Mouse (Mus musculus) left cerebral cortex, postnatal 14 days (tissue): ENCODE results near the gene Morf4l1. TPM values are rescaled to one million over a fixed set of nuclear protein-coding genes. Genes with fewer than 3 reads are reported as not detected.
A peak's percentile ranks its signal among the peaks of the same experiment; 100 is the strongest.

Experiments used
- DNase-seq, 2 experiments: peaks; one replicate each; pipeline ENCODE4 v3.0.0; 2021 to 2022; ENCODE audit warnings: low spot score in 2 of 2, mixed read lengths in 1 of 2
- intact Hi-C: fragments of 180-260 bp; cut with DNase I; formaldehyde crosslinking; loops from one replicate; pipeline ENCODE4 v1.15.1; 2025
- long read RNA-seq, 2 experiments: library from polyadenylated mRNA; stranded (forward); transcript quantifications; one replicate each; pipeline ENCODE4 v2.0.0; 2021
- total RNA-seq, 2 experiments: library from RNA; stranded (reverse); gene quantifications; 2 replicates each; pipeline ENCODE4 v1.2.3; 2021

Morf4l1 gene
- total RNA-seq = 100 to 1,000 TPM; 376 to 382 TPM
- long read RNA-seq, experiment 1, transcript Morf4l1-201 (13 exons, 1,882 nt) = minor isoform, 70 of 496 reads
- long read RNA-seq, experiment 1, transcript Morf4l1-202 (12 exons, 1,824 nt) = major isoform, 298 of 496 reads
- long read RNA-seq, experiment 1, partial matches to known transcripts = 88 of 496 reads
- long read RNA-seq, experiment 1, other reads (novel, unspliced or antisense) = 38 of 496 reads
- long read RNA-seq, experiment 2, transcript Morf4l1-202 (12 exons, 1,824 nt) = major isoform, 266 of 375 reads
- long read RNA-seq, experiment 2, transcript Morf4l1-201 (13 exons, 1,882 nt) = minor isoform, 46 of 375 reads
- long read RNA-seq, experiment 2, partial matches to known transcripts = 47 of 375 reads
- long read RNA-seq, experiment 2, other reads (novel, unspliced or antisense) = 16 of 375 reads

GRCm38 (mm10) chr9:90114567-90115307 lies at the start of gene Morf4l1:
Gene Morf4l1, minus strand, starts transcription at chr9:90114774.
- peak; percentile 99 for DNase-seq
- intact Hi-C loops = no loop called here

DNA sequence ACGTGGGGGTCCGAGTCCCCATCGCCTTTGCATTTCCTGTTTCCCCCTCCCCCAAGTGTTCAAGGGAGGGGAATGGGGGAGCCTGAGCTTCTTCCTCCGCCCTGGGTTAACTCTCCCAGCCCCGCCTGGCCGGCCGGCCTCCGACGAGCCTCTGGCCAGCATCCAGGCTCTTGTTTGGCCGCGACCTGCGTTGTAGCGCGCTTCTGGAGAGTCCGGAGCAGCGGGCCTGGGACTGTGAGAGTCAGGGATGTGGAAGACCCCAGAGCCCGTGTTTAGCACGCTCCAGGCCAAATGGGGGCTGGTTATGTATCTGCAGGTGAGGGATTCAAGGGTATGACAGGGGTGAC lies 49.1 kb upstream of the Morf4l1 start:
- no peak for DNase-seq
- intact Hi-C loops = no loop called here

DNA sequence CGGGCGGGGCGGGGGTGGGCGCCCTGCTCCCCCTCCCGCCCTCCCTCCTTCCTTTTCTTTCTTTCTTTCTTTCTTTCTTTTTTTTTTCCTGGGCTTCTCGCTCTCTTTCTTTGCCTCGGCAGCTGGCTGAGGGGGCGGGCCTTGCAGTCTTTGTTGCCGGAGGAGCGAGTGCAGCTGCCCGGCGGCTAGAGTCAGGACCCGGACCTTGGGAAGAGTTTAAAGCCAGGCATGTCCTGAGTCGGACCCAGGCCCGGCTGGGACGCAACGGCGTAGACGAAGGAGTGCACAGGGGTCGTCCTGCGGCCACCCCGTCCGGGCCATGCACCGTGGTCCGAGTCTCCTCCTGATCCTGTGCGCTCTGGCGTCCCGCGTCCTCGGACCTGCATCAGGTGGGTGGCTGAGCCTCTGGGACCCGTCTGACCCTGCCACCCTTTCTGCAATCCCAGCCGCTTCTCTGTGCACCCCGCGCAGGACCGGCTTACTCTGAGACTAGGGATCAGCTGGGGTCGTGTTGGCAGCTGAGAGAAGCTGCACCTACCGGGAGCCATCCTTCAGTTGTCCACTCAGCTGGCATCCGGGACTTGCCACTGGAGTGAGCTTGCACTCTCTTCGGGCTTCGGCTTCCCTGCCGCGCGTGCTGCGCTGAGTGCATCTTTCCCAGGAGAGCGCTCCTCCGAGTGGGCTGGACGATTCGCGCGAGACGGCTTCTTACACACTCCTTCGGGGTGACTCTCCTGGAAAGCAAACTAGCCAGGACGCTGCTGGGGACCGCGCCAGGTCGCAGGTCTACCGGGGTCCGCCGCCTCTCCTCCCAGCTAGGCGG lies 48.6 kb upstream of the Morf4l1 start, which contains the start of gene Adamts7:
Adamts7 (plus strand) TSS at position 144 of the 823 bp plus-strand sequence.
- peak; percentile 46 to 50 for DNase-seq
- intact Hi-C loops = no loop called here

GRCm38 (mm10) chr9:90162243-90162925 lies 47.8 kb upstream of the Morf4l1 start:
- DNase-seq = peak in 1 of 2 experiments; percentile 19
- intact Hi-C loops = no loop called here

DNA sequence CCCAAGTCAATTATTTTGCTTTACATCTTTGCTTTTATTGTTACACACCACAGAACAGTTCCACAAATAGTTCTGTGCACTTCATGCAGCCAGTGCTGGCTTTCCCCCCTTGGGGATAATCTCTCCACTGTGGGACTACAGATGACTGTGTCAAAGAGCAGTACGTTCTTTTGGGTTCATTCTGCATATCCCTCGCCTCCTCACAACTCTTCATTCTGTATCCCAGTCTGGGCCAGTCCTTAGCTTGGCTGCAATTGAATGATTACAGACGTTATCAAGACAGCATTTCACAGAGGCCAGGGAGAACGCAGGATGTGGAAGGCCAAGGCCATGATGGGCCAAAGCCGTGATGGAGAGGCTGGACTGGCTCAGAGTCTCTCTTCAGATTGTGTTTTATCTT lies 32.3 kb upstream of the Morf4l1 start:
- no peak for DNase-seq
- intact Hi-C loops = no loop called here

DNA sequence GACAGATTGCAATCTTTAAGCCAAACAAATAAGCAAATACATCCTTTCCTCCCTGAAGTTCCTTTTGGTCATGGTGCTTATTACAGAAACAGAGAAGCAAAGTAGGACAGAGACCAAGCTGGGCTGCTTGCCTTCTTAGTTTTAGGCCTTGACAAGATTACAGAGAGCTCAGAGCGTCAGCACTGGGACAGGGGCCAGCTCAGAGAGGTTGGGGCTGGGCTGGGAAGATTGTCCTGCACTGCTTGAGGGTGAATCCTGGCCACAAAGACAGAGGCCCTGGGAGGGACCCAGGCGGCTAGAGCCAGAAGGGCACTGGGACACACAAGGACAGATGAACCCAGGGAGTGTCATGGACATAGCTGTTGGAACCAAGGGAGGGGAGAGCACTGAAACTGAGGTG lies 31.2 kb upstream of the Morf4l1 start:
- intact Hi-C loops = no loop called here
- no peak for DNase-seq

DNA sequence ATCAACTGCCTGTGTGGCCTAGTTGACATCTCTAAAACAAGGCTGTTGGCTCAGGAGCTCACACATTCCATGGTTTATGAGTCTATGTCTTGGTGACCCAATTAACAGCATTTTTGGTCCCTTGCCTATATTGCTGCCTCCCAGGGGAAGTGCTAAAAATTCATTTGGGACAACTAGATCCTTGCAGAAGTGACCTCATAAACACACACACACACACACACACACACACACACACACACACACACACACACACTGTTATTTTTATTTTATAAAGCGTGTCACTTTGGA lies 22.0 kb upstream of the Morf4l1 start:
- no peak for DNase-seq
- intact Hi-C loops = no loop called here

- DNase-seq = no peak
- intact Hi-C loops = no loop called here
These were observed 21.5 kb upstream of the Morf4l1 start for GRCm38 (mm10) chr9:90135963-90136677.

- no peak for DNase-seq
- intact Hi-C loops = no loop called here
These were observed 20.9 kb upstream of the Morf4l1 start for GRCm38 (mm10) chr9:90135466-90135865.

DNA sequence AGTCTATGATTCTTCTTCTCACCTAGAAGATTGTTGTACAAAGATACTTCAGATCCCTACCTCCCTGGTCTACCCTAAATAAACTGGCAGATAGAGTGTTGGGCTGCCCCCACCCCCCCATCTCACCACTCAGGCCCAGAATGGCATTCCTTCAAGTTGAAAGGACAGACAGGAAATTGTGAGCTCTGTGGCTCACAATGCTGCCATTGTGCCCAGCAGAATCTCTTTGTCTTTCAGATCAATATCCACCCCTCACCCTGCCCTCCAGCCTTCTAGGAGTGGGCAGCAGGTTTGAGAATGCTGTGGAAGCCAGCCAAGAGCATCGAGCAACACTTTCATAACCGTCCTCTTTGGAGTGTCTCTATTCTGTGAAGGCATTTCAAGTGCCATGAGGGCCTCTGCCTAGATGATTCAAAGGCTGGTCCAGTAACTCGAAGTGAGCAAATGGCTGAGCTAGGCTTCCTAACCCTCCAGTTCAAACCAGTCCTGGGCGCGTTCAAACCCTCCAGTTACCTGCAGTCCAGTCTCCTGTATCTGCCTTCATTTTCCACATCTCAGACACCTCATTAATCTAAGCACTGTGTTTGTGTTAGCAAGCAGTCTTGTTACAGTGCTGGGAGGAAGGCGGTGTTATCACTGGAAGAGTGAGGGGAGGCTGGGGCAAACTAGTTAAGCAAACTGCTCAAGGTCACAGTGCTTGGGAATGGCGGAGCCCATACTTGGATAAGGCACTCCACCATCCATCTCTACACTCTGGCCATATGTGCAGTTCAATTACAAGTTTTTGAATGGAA lies 19.2 kb upstream of the Morf4l1 start:
- DNase-seq = no peak
- intact Hi-C loops = no loop called here

GRCm38 (mm10) chr9:90128636-90129201 lies 14.1 kb upstream of the Morf4l1 start:
- no peak for DNase-seq
- intact Hi-C loops = no loop called here

- DNase-seq = no peak
- intact Hi-C loops = no loop called here
These were observed 12.6 kb upstream of the Morf4l1 start for GRCm38 (mm10) chr9:90127146-90127545.

- DNase-seq = peak; percentile 66 to 83
- intact Hi-C loops = no loop called here
These were observed 11.9 kb upstream of the Morf4l1 start for GRCm38 (mm10) chr9:90126260-90127010.

DNA sequence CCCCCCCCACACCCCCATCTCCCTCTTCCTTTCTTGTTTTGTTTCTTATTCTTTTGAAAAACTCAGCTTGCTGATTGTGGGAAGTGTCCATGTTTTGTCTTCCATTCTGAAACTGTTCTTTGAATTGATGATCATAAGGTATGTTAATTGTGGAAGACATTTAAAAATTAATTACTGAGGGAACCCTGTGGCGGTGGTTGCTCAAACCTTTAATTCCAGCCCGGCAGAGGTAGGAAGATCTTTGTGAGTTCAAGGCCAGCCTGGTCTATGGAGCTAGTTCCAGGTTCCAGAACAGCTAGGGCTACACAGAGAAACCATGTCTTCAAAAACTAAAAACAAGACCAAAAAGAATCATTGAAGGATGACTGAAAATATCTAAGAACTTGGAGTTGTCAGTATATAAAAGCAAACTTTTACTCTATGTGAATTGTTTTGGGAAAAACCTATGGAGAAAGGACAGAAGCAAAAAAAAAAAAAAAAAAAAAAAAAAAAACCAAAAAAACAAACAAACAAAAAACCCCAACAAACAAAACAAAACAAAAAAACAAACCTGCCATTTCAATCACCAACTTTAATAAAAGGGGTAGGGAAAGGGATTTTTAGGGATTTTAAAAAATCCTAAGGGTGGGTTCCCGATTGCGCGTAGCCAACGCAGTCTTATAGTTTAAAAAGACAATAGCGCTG lies 11.0 kb upstream of the Morf4l1 start:
- intact Hi-C loops = no loop called here
- DNase-seq = no peak

GRCm38 (mm10) chr9:90124873-90125245 lies 10.3 kb upstream of the Morf4l1 start:
- intact Hi-C loops = no loop called here
- no peak for DNase-seq

DNA sequence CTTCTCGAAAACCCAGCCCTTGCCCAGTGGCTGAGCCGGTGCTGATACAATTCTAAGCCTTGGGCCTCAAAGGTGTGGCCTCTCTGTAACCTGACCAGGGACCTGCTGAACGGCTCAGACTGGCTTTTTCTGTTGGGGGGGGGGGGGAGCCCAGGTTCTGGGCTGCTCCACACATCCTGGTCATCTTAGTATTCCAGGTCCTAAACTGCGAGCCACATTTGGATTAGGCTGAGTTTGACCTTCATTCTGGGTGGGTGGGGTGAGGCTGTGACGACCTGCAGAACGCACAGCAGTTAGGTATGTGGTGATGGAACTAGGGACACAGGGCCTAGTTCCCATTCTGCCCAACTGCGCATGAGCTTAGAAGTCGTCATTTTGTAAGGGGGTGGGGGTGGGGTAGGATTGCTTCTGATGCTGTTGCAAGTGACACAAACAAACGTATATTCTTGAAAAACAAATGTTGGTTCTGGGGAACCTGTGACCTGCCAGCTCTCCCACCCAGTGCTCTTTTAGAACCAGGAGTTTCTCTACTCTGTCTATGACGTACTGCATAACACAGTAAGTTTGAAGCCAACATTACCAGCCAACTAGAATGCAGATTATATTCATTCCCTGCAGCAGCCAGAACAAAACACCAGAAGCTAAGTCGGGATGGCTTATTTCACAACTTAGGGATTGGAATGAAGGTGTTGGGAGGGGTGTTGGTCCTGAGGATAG lies 9.7 kb upstream of the Morf4l1 start:
- DNase-seq = no peak
- intact Hi-C loops = no loop called here
